Comparison of ENCODE assay signal across 1 mouse cellular context in genomic region chr10:88146707-88147477, GRCm38 (mm10).
TF ChIP-seq lines count a peak whose summit lies in the region.

TSS of gene Parpbp (minus strand) at chr10:88146941.
TSS of gene Nup37 (plus strand) at chr10:88146992.

TF ChIP-seq in MEL, 35 proteins besides CTCF, POLR2A, EP300 and RAD21 (continued from another document):
- TF ChIP-seq UBTF (IDR thresholded peaks at IDR 0.05; ENCODE audit: borderline replicate concordance, insufficient read depth, low read depth, low read length) = no peak
